10 mouse cellular contexts compared by ENCODE assay signal in the genomic region with DNA sequence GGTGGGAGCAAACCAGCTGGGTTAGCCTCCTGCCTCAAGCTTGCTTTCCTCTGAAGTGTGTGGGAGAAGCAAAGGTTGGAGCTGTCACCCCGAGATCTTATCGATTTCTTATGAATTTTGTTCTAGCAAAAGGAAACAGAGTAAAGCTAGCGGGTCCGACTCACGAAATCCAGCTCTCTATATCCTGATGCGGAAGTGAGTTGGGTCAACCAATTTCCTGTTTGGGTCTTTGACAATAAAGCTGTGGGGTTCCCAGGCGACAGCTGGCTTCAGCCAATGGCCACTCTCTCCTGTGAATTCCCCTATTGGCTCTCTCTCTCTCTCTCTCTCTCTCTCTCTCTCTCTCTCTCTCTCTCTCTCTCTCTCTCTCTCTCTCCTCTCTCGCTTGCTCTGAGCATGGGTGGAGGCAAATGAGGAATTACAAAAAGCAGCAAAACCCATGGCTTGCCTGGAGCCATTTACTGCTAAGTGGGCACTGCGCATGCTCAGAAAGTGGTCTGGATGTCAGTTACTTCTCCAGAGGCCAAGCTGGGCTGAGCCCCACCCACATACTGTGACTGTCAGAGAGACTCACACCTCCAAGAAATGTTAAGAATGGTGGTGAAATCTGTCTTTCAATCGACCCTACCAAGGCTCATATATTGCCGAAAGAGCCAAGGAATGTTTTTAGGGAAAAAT.
DNase-seq lines count a peak whose midpoint lies in the region; ATAC-seq lines count a peak whose summit lies in the region.
"Had no signal": no experiment of that assay in that cellular context is flagged by ENCODE, and none has a peak within 500 bp of the region (broad histone marks: within the 10 kb centered on the region; RNA-seq: fewer than 3 reads in every experiment).

No protein-coding gene starts in this region.

- peak; percentile 39; the same call in 1 of the 2 replicates for ATAC-seq in hindbrain, embryonic 12.5 days (ENCODE audit: low FRiP score)
- ATAC-seq: Patski had no signal

- H3K36me3 ChIP-seq in hindbrain, embryonic 12.5 days: no peaks in the 10 kb centered on the region
- H3K36me3 ChIP-seq: hindbrain, embryonic 15.5 days had no signal

- H3K4me3 ChIP-seq in hindbrain, embryonic 12.5 days: no peak overlapping the region
- H3K4me3 ChIP-seq: hindbrain, embryonic 15.5 days had no signal

- no peaks in the 10 kb centered on the region for H3K27me3 ChIP-seq in hindbrain, embryonic 12.5 days
- H3K27me3 ChIP-seq: hindbrain, embryonic 15.5 days; Patski had no signal

- no peaks in the 10 kb centered on the region for H3K9me3 ChIP-seq in hindbrain, embryonic 12.5 days (replicated peaks)
- H3K9me3 ChIP-seq: hindbrain, embryonic 15.5 days had no signal

- 60% methylated on average over 11 of the region's 11 CpGs for WGBS in hindbrain, embryonic 12.5 days

- peak; percentile 62 to 78 for DNase-seq in heart, adult 18-20 months
- DNase-seq in heart, adult 8-10 months (ENCODE audit: low spot score): no peak
- peak; percentile 64 for DNase-seq in ES-CJ7 (ENCODE audit: low read depth, low spot score)
- DNase-seq in lung, postnatal 10 days: peak; percentile 77
- peak; percentile 34 for DNase-seq in thymus, postnatal 25 days
- DNase-seq in left cerebral cortex, adult 8-10 months (ENCODE audit: low spot score in 2 of 2): no peak
- no peak for DNase-seq in cerebellum, adult 8-10 months

- peaks cover 34% of the 10 kb centered on the region for H3K4me1 ChIP-seq in hindbrain, embryonic 12.5 days

- H3K27ac ChIP-seq in hindbrain, embryonic 12.5 days: peak overlapping the region; percentile 44; the same call in 1 of the 2 replicates

- no peak overlapping the region for H3K9ac ChIP-seq in hindbrain, embryonic 12.5 days
- H3K9ac ChIP-seq: hindbrain, embryonic 15.5 days had no signal

- H3K4me2 ChIP-seq in hindbrain, embryonic 12.5 days (replicated peaks): no peak overlapping the region
- H3K4me2 ChIP-seq: hindbrain, embryonic 15.5 days had no signal

Comparison
In these comparisons a context has a peak if more than half of its experiments do, and no peak if none do; other contexts are left out.
1. DNase-seq: peak in heart, adult 18-20 months (2 of 2), ES-CJ7 (single experiment), lung, postnatal 10 days (single experiment) and thymus, postnatal 25 days (single experiment); none in heart, adult 8-10 months (single experiment), left cerebral cortex, adult 8-10 months (0 of 2) and cerebellum, adult 8-10 months (single experiment).